Mouse (Mus musculus): ENCODE data around the gene Itga3. TPM values are rescaled to one million over a fixed set of nuclear protein-coding genes. Genes with fewer than 3 reads are reported as not detected.
A peak's percentile ranks its signal among the peaks of the same experiment; 100 is the strongest.

Itga3 gene
- total RNA-seq, 2 experiments from 2014 or later, result 28.9 to 37.0 TPM

GRCm38 (mm10) chr11:95072136-95072535 is 4.5 kb downstream of the Itga3 start:
- no peak for DNase-seq (ENCODE audit: low spot score in 2 of 2)

DNA sequence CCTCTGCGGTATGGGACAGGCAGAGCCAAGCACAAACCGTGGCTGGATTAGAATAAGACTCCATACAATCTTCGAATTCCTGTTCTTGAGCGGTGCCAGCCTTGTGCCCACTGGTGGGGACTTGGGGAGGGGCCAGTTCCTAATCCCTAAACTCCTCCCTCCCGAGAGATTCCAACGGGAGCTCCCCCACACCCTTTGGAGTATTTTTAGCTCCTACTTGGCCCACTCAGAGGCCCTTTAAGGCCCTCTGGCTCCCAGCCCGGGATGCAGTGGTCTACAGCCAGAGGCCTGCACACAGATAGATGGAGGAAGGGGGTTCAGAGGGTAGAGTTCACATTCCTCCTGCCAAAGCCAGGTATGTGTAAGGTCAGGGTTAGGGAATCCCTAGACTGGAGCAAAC is 5.3 kb downstream of the Itga3 start:
- no peak for DNase-seq (ENCODE audit: low spot score in 2 of 2)

DNA sequence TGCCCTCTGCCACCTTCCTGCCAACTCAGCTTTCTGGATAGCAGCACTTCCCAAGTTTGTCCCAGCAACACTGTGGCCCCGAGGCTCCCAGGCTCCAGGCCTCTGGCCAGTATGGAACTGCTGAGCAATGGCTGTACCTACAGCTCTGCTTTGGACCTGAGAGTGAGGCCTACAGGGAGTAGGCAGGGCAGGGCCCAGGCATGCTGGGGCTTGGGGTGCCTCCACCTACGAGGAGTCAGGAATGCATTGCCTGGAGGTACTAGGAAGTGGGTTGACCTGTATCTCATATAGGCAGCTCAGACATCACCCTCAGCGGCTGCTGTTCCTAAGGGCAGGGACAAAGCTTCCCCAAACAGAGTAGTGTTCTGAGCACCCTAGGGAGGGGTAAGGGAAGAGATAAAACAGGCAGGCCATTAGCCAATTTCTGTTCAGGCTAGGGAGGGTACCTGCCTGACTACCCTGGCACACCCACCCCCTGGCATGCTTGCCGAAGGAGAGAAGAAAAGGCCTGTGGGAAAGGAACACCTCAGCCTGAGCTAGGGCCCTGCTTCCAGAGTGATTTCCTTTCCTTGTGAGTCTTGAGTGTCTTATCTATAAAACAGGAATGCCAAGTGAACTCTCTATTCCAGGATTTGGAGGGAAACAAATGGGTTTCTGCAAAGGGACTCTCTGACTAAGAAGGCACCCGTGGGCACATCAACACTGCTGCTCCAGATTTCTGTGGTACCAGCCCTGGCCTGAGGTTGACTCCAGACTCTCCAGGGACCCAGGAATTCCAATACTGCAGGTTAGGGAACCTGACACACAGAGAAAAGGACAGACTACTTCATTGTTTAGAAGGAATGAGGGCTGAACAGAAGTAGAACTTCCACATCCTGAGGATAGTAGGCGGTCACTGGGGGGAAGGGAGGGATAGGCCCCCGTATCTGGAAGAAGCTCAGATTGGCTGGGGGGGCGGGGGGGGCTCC is 6.2 kb downstream of the Itga3 start:
- no peak for DNase-seq (ENCODE audit: low spot score in 2 of 2)

GRCm38 (mm10) chr11:95069226-95069957 is 7.2 kb downstream of the Itga3 start:
- no peak for DNase-seq (ENCODE audit: low spot score in 2 of 2)

GRCm38 (mm10) chr11:95056768-95057501 is 19.7 kb downstream of the Itga3 start:
- DNase-seq (ENCODE audit: low spot score in 2 of 2), result no peak

DNA sequence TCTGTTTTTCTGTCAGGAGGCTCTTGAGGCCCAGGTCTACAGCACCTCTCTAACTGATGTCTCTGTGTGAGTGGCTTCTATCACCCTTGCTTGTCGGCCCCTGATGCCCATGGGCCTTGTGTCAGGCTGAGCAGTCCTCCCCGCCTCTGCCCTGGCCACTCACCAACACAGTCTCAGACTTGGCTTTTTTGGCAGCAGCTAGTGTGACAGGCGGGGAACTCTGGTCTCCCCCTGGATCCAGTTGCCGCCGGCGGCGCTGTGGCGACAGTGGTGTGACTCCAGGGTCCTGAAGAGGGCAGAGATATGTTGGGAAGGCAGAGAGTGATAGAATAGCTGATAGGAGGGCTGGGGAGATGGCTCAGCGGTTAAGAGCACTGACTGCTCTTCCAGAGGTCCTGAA is 23.5 kb downstream of the Itga3 start:
- DNase-seq (ENCODE audit: low spot score in 2 of 2), result no peak

GRCm38 (mm10) chr11:95046980-95047680 is 29.5 kb downstream of the Itga3 start:
- DNase-seq (ENCODE audit: low spot score in 2 of 2), result peak in 1 of 2 experiments; percentile 40

- DNase-seq (ENCODE audit: low spot score in 2 of 2), result no peak
These were observed 32.3 kb downstream of the Itga3 start for GRCm38 (mm10) chr11:95044185-95044870.

DNA sequence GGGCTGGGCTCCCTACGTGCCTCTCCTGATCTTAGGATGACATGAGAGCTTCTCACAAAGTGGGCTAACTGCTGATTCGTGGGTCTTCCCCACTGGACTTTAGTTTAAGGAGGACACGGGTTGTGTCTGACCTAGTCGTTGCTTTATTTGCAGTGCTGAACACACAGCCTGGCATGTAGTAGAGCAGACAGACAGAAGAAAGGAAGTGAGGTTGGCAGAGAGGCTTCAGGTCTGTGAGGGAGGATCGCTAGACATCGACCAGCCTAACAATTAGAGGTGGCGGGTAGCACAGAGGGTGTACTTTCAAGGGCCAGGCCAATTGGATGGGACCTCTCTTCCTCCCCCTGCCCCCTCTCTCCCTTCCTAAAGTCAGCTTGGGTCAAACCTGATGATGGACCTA is 33.0 kb downstream of the Itga3 start:
- no peak for DNase-seq (ENCODE audit: low spot score in 2 of 2)

GRCm38 (mm10) chr11:95043060-95043459 is 33.5 kb downstream of the Itga3 start:
- no peak for DNase-seq (ENCODE audit: low spot score in 2 of 2)

GRCm38 (mm10) chr11:95042096-95042495 is 34.5 kb downstream of the Itga3 start:
- DNase-seq (ENCODE audit: low spot score in 2 of 2), result peak; percentile 29 to 66

- DNase-seq (ENCODE audit: low spot score in 2 of 2), result peak; percentile 79 to 91
These were observed 35.4 kb downstream of the Itga3 start, which contains the start of gene Pdk2 for GRCm38 (mm10) chr11:95041139-95041609. TSS of gene Pdk2 (minus strand) at chr11:95041354.

GRCm38 (mm10) chr11:95040491-95041138 is 36.0 kb downstream of the Itga3 start:
- DNase-seq (ENCODE audit: low spot score in 2 of 2), result peak in 1 of 2 experiments; percentile 16

DNA sequence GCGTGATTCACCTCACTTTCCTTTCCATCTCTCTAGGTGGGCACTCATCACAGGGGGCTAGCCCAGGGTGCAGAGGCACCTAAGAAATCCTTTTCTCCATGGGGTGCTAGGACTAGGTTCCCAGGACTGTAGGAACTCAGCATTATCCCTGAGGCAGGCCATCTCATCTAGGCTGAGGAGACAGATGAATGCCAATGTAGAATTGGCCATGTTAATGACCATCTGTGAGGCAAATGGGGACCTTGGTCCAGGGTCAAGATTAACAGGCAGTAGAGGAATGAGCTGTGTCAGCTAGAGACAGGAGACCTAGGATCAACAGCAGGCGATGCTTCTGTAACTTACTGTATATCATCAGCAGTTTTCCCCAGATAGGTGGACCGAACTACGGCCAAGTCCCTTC is 36.8 kb downstream of the Itga3 start:
- DNase-seq (ENCODE audit: low spot score in 2 of 2), result no peak

DNA sequence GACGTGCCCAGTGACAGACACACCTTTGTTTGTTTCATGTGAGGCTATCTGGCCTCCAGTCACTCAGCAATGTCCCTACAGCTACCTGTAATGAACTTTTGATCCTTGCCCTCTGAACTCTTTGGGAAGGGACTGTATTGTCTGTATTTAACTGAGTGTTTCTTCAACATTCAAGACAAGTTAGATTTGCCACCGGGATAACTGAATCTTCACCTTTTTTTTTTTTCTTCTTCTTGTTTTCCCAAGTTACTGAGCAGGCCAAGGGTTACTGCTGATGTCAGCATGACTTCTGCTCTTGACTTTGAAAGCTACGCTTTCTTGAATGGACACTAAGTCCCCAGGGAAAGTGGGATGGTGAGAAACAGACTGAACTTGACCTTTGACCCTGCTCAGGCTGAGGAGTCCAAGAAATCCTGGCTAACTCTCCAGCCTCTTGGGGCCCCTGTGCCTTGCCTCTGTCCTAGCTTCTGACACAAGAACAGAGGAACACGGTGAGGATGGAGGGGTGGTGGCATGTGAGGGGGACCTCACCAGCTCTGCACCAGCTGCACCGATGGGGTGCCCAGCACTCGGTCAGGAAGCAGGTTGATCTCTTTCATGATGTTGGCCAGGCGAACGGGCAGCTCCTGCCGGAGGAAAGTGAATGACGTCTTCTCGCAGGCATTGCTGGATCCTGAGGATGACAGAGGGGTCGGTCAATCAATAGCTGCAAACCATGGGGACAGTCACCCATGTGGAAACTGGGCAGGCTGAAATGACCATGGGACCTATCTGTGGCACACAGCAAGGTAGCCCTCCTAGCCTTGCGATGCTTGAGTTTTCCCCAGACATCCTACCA is 37.6 kb downstream of the Itga3 start:
- DNase-seq (ENCODE audit: low spot score in 2 of 2), result no peak

DNA sequence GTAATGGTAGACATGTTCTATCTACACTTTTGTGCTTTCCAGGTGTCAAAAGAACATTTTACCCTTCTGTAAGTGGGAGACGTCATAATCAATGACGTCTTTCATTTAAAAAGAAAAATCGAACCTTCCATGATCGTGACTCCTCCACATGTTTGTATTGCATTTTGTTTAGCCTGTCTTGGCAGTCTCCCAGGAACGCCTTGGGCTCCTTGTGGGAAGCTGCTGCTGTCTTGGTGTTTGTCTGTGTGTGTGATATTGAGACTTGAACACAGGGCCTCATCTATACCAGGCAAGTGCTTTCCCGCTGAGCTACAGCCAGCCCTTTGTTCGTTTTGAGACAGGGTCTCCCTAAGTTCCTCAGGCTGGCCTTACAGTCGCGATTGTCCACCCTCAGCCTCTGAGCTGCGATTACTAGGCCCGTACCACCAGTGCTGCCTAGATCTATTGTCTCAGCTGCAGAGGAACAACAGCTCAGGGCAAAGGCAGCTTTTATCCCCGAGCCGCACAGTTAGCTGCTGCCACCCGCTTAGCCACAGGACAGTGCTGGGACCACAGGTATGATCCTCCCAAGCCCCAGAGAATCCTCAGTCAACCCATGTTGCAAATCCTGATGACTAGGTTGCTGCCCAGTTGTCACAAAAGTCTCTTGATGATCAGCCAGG is 38.3 kb downstream of the Itga3 start:
- no peak for DNase-seq (ENCODE audit: low spot score in 2 of 2)

DNA sequence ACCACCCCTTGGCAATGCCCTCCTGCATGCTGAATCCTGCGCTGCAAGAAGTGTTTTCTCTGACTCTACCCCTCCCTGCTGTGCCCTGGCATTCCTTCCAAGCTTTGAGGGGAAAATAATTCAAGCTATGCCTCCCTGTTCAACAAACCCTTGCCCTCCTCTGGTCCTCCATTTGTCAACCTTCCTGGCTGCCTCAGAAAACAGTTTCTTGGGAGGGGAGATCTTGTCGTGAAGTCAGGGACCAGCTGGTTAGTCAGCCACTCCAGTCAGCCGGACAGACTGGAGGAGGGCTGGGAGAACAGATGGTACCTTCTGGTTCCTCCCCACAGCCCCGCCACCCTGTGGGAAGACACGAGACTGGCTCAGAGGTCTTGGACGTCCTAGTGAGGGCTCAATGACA is 39.3 kb downstream of the Itga3 start:
- no peak for DNase-seq (ENCODE audit: low spot score in 2 of 2)

GRCm38 (mm10) chr11:95036521-95036920 is 40.1 kb downstream of the Itga3 start:
- DNase-seq (ENCODE audit: low spot score in 2 of 2), result no peak

All from adrenal gland, postnatal 4 days (tissue).